30 mouse cellular contexts compared by ENCODE assay signal in genomic region chr6:41684131-41684530, GRCm38 (mm10). TPM values are rescaled to one million over a fixed set of nuclear protein-coding genes. Genes with fewer than 3 reads are reported as not detected.
"Had no signal": no experiment of that assay in that cellular context is flagged by ENCODE, and none has a peak within 500 bp of the region (broad histone marks: within the 10 kb centered on the region; RNA-seq: fewer than 3 reads in every experiment).

TSS of gene Llcfc1 (plus strand) at chr6:41684431.

- H3K27me3 ChIP-seq: limb, embryonic 13.5 days; midbrain, embryonic 12.5 days; midbrain, embryonic 15.5 days; neural tube, embryonic 12.5 days; neural tube, embryonic 15.5 days had no signal

- H3K27ac ChIP-seq: kidney, postnatal 0 days; layer of hippocampus, adult 2 months; limb, embryonic 10.5 days; limb, embryonic 13.5 days; macrophage; midbrain, embryonic 12.5 days; midbrain, embryonic 15.5 days; neural tube, embryonic 12.5 days; neural tube, embryonic 15.5 days; stomach, postnatal 0 days had no signal

- H3K9ac ChIP-seq: limb, embryonic 13.5 days; lung, embryonic 14.5 days; midbrain, embryonic 12.5 days; midbrain, embryonic 15.5 days; neural tube, embryonic 12.5 days; neural tube, embryonic 15.5 days had no signal

- DNase-seq: kidney, adult 2 months; kidney, postnatal 25 days; layer of hippocampus, adult 9-11 months; lung, embryonic 14.5 days; retina, postnatal 1 day; right cerebral cortex, postnatal 25 days; spleen, adult 18-20 months; thymus, adult 18-20 months; thymus, postnatal 36 days had no signal

- ATAC-seq: intestine, postnatal 0 days; lung, postnatal 0 days; midbrain, embryonic 15.5 days had no signal

- H3K4me1 ChIP-seq: limb, embryonic 10.5 days; limb, embryonic 13.5 days; midbrain, embryonic 12.5 days; midbrain, embryonic 15.5 days; neural tube, embryonic 12.5 days; neural tube, embryonic 15.5 days had no signal

- H3K36me3 ChIP-seq: limb, embryonic 10.5 days; limb, embryonic 13.5 days; midbrain, embryonic 12.5 days; midbrain, embryonic 15.5 days; neural tube, embryonic 12.5 days; neural tube, embryonic 15.5 days had no signal

- H3K4me3 ChIP-seq: layer of hippocampus, adult 2 months; limb, embryonic 10.5 days; limb, embryonic 13.5 days; midbrain, embryonic 12.5 days; midbrain, embryonic 15.5 days; neural tube, embryonic 12.5 days; neural tube, embryonic 15.5 days had no signal

- H3K9me3 ChIP-seq: limb, embryonic 10.5 days; limb, embryonic 13.5 days; midbrain, embryonic 12.5 days; midbrain, embryonic 15.5 days; neural tube, embryonic 12.5 days; neural tube, embryonic 15.5 days had no signal

- H3K4me2 ChIP-seq: limb, embryonic 13.5 days; lung, embryonic 14.5 days; midbrain, embryonic 12.5 days; midbrain, embryonic 15.5 days; neural tube, embryonic 12.5 days; neural tube, embryonic 15.5 days had no signal

RNA-seq across cellular contexts. Expression of gene Llcfc1, which starts in this region (rescaled TPM):
- total RNA-seq: layer of hippocampus, adult 2 months; layer of hippocampus, postnatal 25 days; left cerebral cortex, adult 18-20 months; left cerebral cortex, postnatal 25 days; liver, adult 2 months; megakaryocyte, adult 5-6 weeks had no signal
- polyA plus RNA-seq: intestine, embryonic 14.5 days; kidney, embryonic 14.5 days; large intestine, adult 2 months; limb, embryonic 10.5 days; limb, embryonic 13.5 days; liver, adult 2 months; lung, embryonic 14.5 days; lung, postnatal 0 days; macrophage; midbrain, embryonic 12.5 days; midbrain, embryonic 15.5 days; neural tube, embryonic 12.5 days; neural tube, embryonic 15.5 days; stomach, postnatal 0 days; urinary bladder, adult 2 months had no signal
